35 mouse cellular contexts compared by ENCODE assay signal in genomic region chr6:7041912-7042311, GRCm38 (mm10).
"Had no signal": no experiment of that assay in that cellular context is flagged by ENCODE, and none has a peak within 500 bp of the region (broad histone marks: within the 10 kb centered on the region; RNA-seq: fewer than 3 reads in every experiment).

No protein-coding gene starts in this region.

- H3K9me3 ChIP-seq: heart, embryonic 12.5 days; heart, embryonic 13.5 days; heart, embryonic 15.5 days; hindbrain, embryonic 10.5 days; hindbrain, embryonic 12.5 days; hindbrain, embryonic 13.5 days; hindbrain, embryonic 15.5 days; intestine, embryonic 15.5 days; kidney, embryonic 15.5 days had no signal

- H3K4me1 ChIP-seq: heart, embryonic 12.5 days; heart, embryonic 13.5 days; heart, embryonic 15.5 days; hindbrain, embryonic 10.5 days; hindbrain, embryonic 12.5 days; hindbrain, embryonic 13.5 days; hindbrain, embryonic 15.5 days; intestine, embryonic 15.5 days; kidney, embryonic 15.5 days had no signal

- H3K36me3 ChIP-seq: heart, embryonic 15.5 days; hindbrain, embryonic 12.5 days; hindbrain, embryonic 15.5 days; intestine, embryonic 15.5 days; kidney, embryonic 15.5 days had no signal

- H3K4me2 ChIP-seq: heart, embryonic 11.5 days; heart, embryonic 12.5 days; heart, embryonic 13.5 days; heart, embryonic 15.5 days; hindbrain, embryonic 12.5 days; hindbrain, embryonic 13.5 days; hindbrain, embryonic 14.5 days; hindbrain, embryonic 15.5 days; intestine, embryonic 15.5 days; kidney, embryonic 15.5 days had no signal

- H3K4me3 ChIP-seq: heart, embryonic 12.5 days; heart, embryonic 13.5 days; heart, embryonic 15.5 days; hindbrain, embryonic 10.5 days; hindbrain, embryonic 12.5 days; hindbrain, embryonic 13.5 days; hindbrain, embryonic 15.5 days; intestine, embryonic 15.5 days; kidney, embryonic 15.5 days; layer of hippocampus, adult 2 months; left cerebral cortex, adult 2 months had no signal

- H3K27me3 ChIP-seq: heart, embryonic 12.5 days; heart, embryonic 13.5 days; heart, embryonic 15.5 days; hindbrain, embryonic 12.5 days; hindbrain, embryonic 13.5 days; hindbrain, embryonic 15.5 days; intestine, embryonic 15.5 days; kidney, embryonic 15.5 days had no signal

- H3K27ac ChIP-seq: heart, embryonic 13.5 days; heart, embryonic 15.5 days; hindbrain, embryonic 10.5 days; hindbrain, embryonic 12.5 days; hindbrain, embryonic 13.5 days; hindbrain, embryonic 14.5 days; hindbrain, embryonic 15.5 days; hindbrain, postnatal 0 days; intestine, embryonic 15.5 days; kidney, embryonic 15.5 days; kidney, postnatal 0 days; layer of hippocampus, adult 2 months; left cerebral cortex, adult 2 months had no signal

- DNase-seq: heart, postnatal 10 days; heart, postnatal 14 days; heart, postnatal 36 days; heart, postnatal 4 days; kidney, adult 11 months; kidney, adult 18-20 months; kidney, adult 2 months; kidney, adult 8-10 months; kidney, adult 9 months; kidney, postnatal 10 days; kidney, postnatal 14 days; kidney, postnatal 25 days; kidney, postnatal 36 days; kidney, postnatal 4 days; layer of hippocampus, adult 9-11 months; layer of hippocampus, postnatal 36 days had no signal

- ATAC-seq: hindbrain, embryonic 16.5 days; hindbrain, postnatal 0 days; inflammation-experienced regulatory T-cells, adult 6 months; intestine, embryonic 15.5 days; intestine, embryonic 16.5 days; intestine, postnatal 0 days had no signal

- H3K9ac ChIP-seq: heart, embryonic 12.5 days; heart, embryonic 13.5 days; heart, embryonic 15.5 days; hindbrain, embryonic 12.5 days; hindbrain, embryonic 13.5 days; hindbrain, embryonic 14.5 days; hindbrain, embryonic 15.5 days; intestine, embryonic 15.5 days; kidney, embryonic 15.5 days had no signal
